Mouse (Mus musculus) intestine, embryonic 14.5 days (tissue): ENCODE results near the gene Rita1. TPM values are rescaled to one million over a fixed set of nuclear protein-coding genes. Genes with fewer than 3 reads are reported as not detected.

ENCODE experiments used
- ATAC-seq: fragments of 200-750 bp; cut with Nextera tagmentation; replicated peaks from 2 replicates; pipeline ENCODE4 v1.8.0; 2017; ENCODE audit warnings: low read depth, moderate number of reproducible peaks, moderate TSS enrichment, moderate library complexity; ENCODE audit not compliant: low FRiP score, low TSS enrichment
- DNase-seq: peaks from one replicate; pipeline ENCODE4 v3.0.0-alpha.2; 2018; ENCODE audit warnings: low spot score
- H3K27ac ChIP-seq: fragments of 300-500 bp; sonication (generic); 2 replicates; pipeline ENCODE4 v1.5.1; 2014; ENCODE audit warnings: low read depth, mild to moderate bottlenecking, control low read depth
- H3K27me3 ChIP-seq: fragments of 300-500 bp; sonication (generic); replicated peaks from 2 replicates; pipeline ENCODE4 v1.6.1; 2014; ENCODE audit warnings: low read length, control low read depth; ENCODE audit not compliant: control insufficient read depth, insufficient read depth
- H3K36me3 ChIP-seq: fragments of 300-500 bp; sonication (generic); 2 replicates; pipeline ENCODE4 v1.6.1; 2014; ENCODE audit warnings: low read length, control low read depth; ENCODE audit not compliant: control insufficient read depth, insufficient read depth
- H3K4me1 ChIP-seq: fragments of 300-500 bp; sonication (generic); replicated peaks from 2 replicates; pipeline ENCODE4 v1.6.1; 2014; ENCODE audit warnings: low read length, control low read depth, mixed read lengths; ENCODE audit not compliant: control insufficient read depth, insufficient read depth
- H3K4me2 ChIP-seq: fragments of 300-500 bp; sonication (generic); 2 replicates; pipeline ENCODE4 v1.6.1; 2014; ENCODE audit warnings: low read length
- H3K4me3 ChIP-seq: fragments of 300-500 bp; sonication (generic); 2 replicates; pipeline ENCODE4 v1.5.1; 2014; ENCODE audit warnings: low read depth, low read length, control low read depth, mixed read lengths
- H3K9ac ChIP-seq: fragments of 300-500 bp; sonication (generic); 2 replicates; pipeline ENCODE4 v1.6.1; 2014; ENCODE audit warnings: mild to moderate bottlenecking, low read length
- H3K9me3 ChIP-seq: fragments of 300-500 bp; sonication (generic); 2 replicates; pipeline ENCODE4 v1.6.1; 2016; ENCODE audit warnings: low read length, control low read depth; ENCODE audit not compliant: control insufficient read depth
- WGBS: fragments of 180-500 bp; shearing (Covaris S2); extraction: QIAGEN DNeasy Blood & Tissue Kit; methylation state at CpG from one replicate; pipeline ENCODE4 v1.1.7; 2014; 5-methylcytosine and 5-hydroxymethylcytosine counted together
- polyA plus RNA-seq: library from polyadenylated mRNA; unstranded; fragments of >200 nt; fragmentation: Nextera tagmentation; extraction: Ambion mirVana; gene quantifications from 2 replicates; pipeline ENCODE4 v1.2.1, GENCODE M21; 2014

Rita1 gene
- polyA plus RNA-seq, 1 experiment from 2014 or later = 9.4 TPM

GRCm38 (mm10) chr5:120603515-120603914 is 8.9 kb downstream of the Rita1 start:
- no peaks in the 10 kb centered on the region for H3K27me3 ChIP-seq
- H3K27ac ChIP-seq = no peak overlapping the region
- ATAC-seq = no peak
- no peaks in the 10 kb centered on the region for H3K9me3 ChIP-seq
- H3K9ac ChIP-seq = no peak overlapping the region
- no peaks in the 10 kb centered on the region for H3K4me1 ChIP-seq
- DNase-seq = no peak
- 68% methylated on average over 7 of the region's 7 CpGs for WGBS
- no peak overlapping the region for H3K4me2 ChIP-seq
- no peak overlapping the region for H3K4me3 ChIP-seq
- 0 out of 2 replicates have a peak, but pooled peaks cover 3% of the 10 kb centered on the region for H3K36me3 ChIP-seq

GRCm38 (mm10) chr5:120602210-120602609 is 10.2 kb downstream of the Rita1 start:
- Histone ChIP-seq H3K27ac (no peak overlapping the region), H3K4me1 (no peaks in the 10 kb centered on the region), H3K4me2 (no peak overlapping the region), H3K4me3 (no peak overlapping the region), H3K9me3 (no peaks in the 10 kb centered on the region), H3K27me3 (no peaks in the 10 kb centered on the region), H3K9ac (no peak overlapping the region), H3K36me3 (no peaks in the 10 kb centered on the region)
- DNase-seq = no peak
- ATAC-seq = no peak
- WGBS = 91% methylated on average over 12 of the region's 12 CpGs

GRCm38 (mm10) chr5:120600946-120601668 is 11.3 kb downstream of the Rita1 start:
- no peak overlapping the region for H3K4me2 ChIP-seq
- 47% methylated on average over 11 of the region's 11 CpGs for WGBS
- no peak overlapping the region for H3K4me3 ChIP-seq
- H3K4me1 ChIP-seq = no peaks in the 10 kb centered on the region
- DNase-seq (no peak), ATAC-seq (no peak)
- no peaks in the 10 kb centered on the region for H3K27me3 ChIP-seq
- H3K36me3 ChIP-seq = no peaks in the 10 kb centered on the region
- no peak overlapping the region for H3K27ac ChIP-seq
- H3K9ac ChIP-seq = no peak overlapping the region
- no peaks in the 10 kb centered on the region for H3K9me3 ChIP-seq

GRCm38 (mm10) chr5:120599625-120600024 is 12.8 kb downstream of the Rita1 start:
- H3K9me3 ChIP-seq = no peaks in the 10 kb centered on the region
- H3K27me3 ChIP-seq = no peaks in the 10 kb centered on the region
- no peaks in the 10 kb centered on the region for H3K4me1 ChIP-seq
- H3K4me2 ChIP-seq = no peak overlapping the region
- no peak overlapping the region for H3K9ac ChIP-seq
- no peak for DNase-seq
- 90% methylated on average over 6 of the region's 6 CpGs for WGBS
- no peak overlapping the region for H3K4me3 ChIP-seq
- ATAC-seq = no peak
- no peaks in the 10 kb centered on the region for H3K36me3 ChIP-seq
- H3K27ac ChIP-seq = no peak overlapping the region

GRCm38 (mm10) chr5:120594485-120594884 is 17.9 kb downstream of the Rita1 start:
- Histone ChIP-seq H3K27ac (no peak overlapping the region), H3K36me3 (no peaks in the 10 kb centered on the region), H3K4me2 (no peak overlapping the region), H3K27me3 (no peaks in the 10 kb centered on the region), H3K4me1 (no peaks in the 10 kb centered on the region), H3K9me3 (no peaks in the 10 kb centered on the region), H3K9ac (no peak overlapping the region), H3K4me3 (no peak overlapping the region)
- DNase-seq = no peak
- WGBS = 85% methylated on average over 6 of the region's 6 CpGs
- no peak for ATAC-seq

DNA sequence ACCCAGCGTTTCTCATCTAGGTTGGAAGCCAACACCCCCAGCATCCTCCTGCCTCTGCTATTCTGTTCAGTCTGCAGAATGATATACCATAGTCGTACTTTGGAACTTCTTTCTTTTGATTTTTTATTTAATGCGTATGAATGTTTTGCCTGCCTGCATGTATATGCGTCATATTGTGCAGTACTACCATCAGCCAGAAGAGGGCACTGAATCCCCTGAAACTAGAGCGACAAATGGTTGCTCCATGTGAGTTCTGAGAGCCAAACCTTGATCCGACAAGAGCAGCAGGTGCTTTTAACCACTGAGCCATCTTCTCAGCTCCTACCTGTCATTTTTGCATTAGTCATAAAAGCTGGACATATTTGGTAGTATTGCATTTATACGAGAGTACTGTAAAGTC is 20.2 kb downstream of the Rita1 start:
- Histone ChIP-seq H3K9ac (no peak overlapping the region), H3K4me1 (peaks cover 6% of the 10 kb centered on the region; the same call in 1 of the 2 replicates), H3K27me3 (no peaks in the 10 kb centered on the region), H3K36me3 (no peaks in the 10 kb centered on the region), H3K4me2 (no peak overlapping the region), H3K4me3 (no peak overlapping the region), H3K9me3 (no peaks in the 10 kb centered on the region), H3K27ac (no peak overlapping the region)
- ATAC-seq (no peak), DNase-seq (no peak)
- WGBS = 65% methylated on average over 7 of the region's 7 CpGs

DNA sequence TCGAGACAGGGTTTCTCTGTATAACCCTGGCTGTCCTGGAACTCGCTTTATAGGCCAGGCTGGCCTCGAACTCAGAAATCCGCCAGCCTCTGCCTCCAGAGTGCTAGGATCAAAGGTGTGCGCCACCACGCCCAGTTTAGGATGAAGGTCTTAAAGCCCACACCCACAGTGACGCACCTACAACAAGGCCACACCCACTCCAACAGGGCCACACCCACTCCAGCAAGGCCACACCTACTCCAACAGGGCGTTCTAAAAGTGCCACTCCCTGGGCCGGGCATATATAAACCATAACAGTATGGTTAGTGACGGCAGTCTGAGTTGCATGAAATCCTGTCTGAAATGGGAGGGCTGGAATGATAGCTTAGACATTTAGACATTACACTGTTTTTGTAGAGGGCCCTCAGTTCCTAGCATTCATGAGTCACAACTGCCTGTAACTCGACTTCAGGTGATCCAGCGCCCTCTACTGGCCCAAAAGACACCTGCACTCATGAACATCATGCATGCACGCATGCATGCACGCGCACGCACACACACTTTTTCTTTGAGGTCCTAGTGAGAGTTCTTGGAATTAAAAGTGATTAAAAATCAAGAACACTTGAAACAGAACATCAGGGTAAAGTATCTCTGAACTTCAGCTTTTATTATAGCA is 21.9 kb downstream of the Rita1 start:
- no peak overlapping the region for H3K4me3 ChIP-seq
- WGBS = 70% methylated on average over 16 of the region's 16 CpGs
- H3K27me3 ChIP-seq = no peaks in the 10 kb centered on the region
- peaks cover 18% of the 10 kb centered on the region for H3K4me1 ChIP-seq
- H3K9ac ChIP-seq = no peak overlapping the region
- no peaks in the 10 kb centered on the region for H3K36me3 ChIP-seq
- H3K9me3 ChIP-seq = no peaks in the 10 kb centered on the region
- ATAC-seq (no peak), DNase-seq (no peak)
- no peak overlapping the region for H3K27ac ChIP-seq
- H3K4me2 ChIP-seq = no peak overlapping the region

- H3K36me3 ChIP-seq = peaks cover 14% of the 10 kb centered on the region
- H3K27me3 ChIP-seq = no peaks in the 10 kb centered on the region
- peak; percentile 98 for DNase-seq
- H3K9me3 ChIP-seq = no peaks in the 10 kb centered on the region
- H3K4me2 ChIP-seq = peak within 1 kb of the TSS; percentile 97
- H3K4me1 ChIP-seq = peaks cover 18% of the 10 kb centered on the region
- ATAC-seq = peak; percentile 96
- under 1% methylated on average over 35 of the region's 35 CpGs for whole genome bisulfite sequencing
- H3K4me3 ChIP-seq = peak within 1 kb of the TSS; percentile 84
- H3K9ac ChIP-seq = peak within 1 kb of the TSS; percentile 77
- peak within 1 kb of the TSS; percentile 69; the same call in 1 of the 2 replicates for H3K27ac ChIP-seq
Observed at GRCm38 (mm10) chr5:120588569-120589094, 23.8 kb downstream of the Rita1 start, which contains the start of the genes Tpcn1 and Iqcd. Gene Tpcn1, minus strand, starts transcription at chr5:120588673. Gene Iqcd, plus strand, starts transcription at chr5:120589016.
